Mouse (Mus musculus): ENCODE results near the gene Gm11639.

- TF ChIP-seq CTCF (IDR thresholded peaks at IDR 0.05; ENCODE audit: low read depth, low read length) (no peak), POLR2A (IDR thresholded peaks at IDR 0.05; ENCODE audit: insufficient read depth, low read length) (no peak), EP300 (IDR thresholded peaks at IDR 0.05; ENCODE audit: insufficient read depth, low read depth, low read length) (no peak)
Observed at GRCm38 (mm10) chr11:105144084-105144483, 458.6 kb downstream of the Gm11639 start.
